Mouse (Mus musculus): ENCODE measurements at regions not wholly inside any gene's neighbourhood (a gene's known extent, or its start where the extent isn't known, plus 50 kb on each side); places are given as distances from the start of the nearest gene placed in this dataset.

- no peak for DNase-seq
Observed at GRCm38 (mm10) chr13:82366768-82367167, 583.9 kb downstream of the Cetn3 start.

- no peak for DNase-seq
Observed at GRCm38 (mm10) chr13:82371579-82371978, 588.7 kb downstream of the Cetn3 start.

- DNase-seq: no peak
Observed at GRCm38 (mm10) chr13:82372612-82373011, 589.7 kb downstream of the Cetn3 start.

- DNase-seq: no peak
Observed at GRCm38 (mm10) chr13:82392908-82393307, 610.0 kb downstream of the Cetn3 start.

GRCm38 (mm10) chr13:82393496-82393895 lies 610.6 kb downstream of the Cetn3 start:
- DNase-seq: no peak

GRCm38 (mm10) chr13:82413677-82414076 lies 630.8 kb downstream of the Cetn3 start:
- no peak for DNase-seq

GRCm38 (mm10) chr13:82420966-82421365 lies 638.1 kb downstream of the Cetn3 start:
- DNase-seq: no peak

GRCm38 (mm10) chr13:82423911-82424654 lies 641.2 kb downstream of the Cetn3 start:
- no peak for DNase-seq

GRCm38 (mm10) chr13:82424732-82425341 lies 642.0 kb downstream of the Cetn3 start:
- no peak for DNase-seq

GRCm38 (mm10) chr13:82432411-82432810 lies 649.5 kb downstream of the Cetn3 start:
- DNase-seq: no peak

- no peak for DNase-seq
Observed at GRCm38 (mm10) chr13:82439294-82439693, 656.4 kb downstream of the Cetn3 start.

GRCm38 (mm10) chr13:82453650-82454049 lies 670.8 kb downstream of the Cetn3 start:
- DNase-seq: no peak

GRCm38 (mm10) chr13:82483265-82483929 lies 700.5 kb downstream of the Cetn3 start:
- DNase-seq: no peak

- no peak for DNase-seq
Observed at GRCm38 (mm10) chr13:82496606-82497005, 713.7 kb downstream of the Cetn3 start.

- no peak for DNase-seq
Observed at GRCm38 (mm10) chr13:82508176-82508575, 725.3 kb downstream of the Cetn3 start.

- no peak for DNase-seq
Observed at GRCm38 (mm10) chr13:82509512-82509911, 726.6 kb downstream of the Cetn3 start.
